Mouse (Mus musculus) ES-E14 (cell line): ENCODE results near the gene Fbxo9.

Experiments
- CHD2 ChIP-seq: IDR thresholded peaks from 2 replicates; pipeline ENCODE4 v1.6.1; 2014; ENCODE audit warnings: mild to moderate bottlenecking, low read depth, low read length, inconsistent platforms
- HCFC1 ChIP-seq: IDR thresholded peaks from 2 replicates; pipeline ENCODE4 v1.6.1; 2012; ENCODE audit warnings: low read length, inconsistent platforms, borderline replicate concordance; ENCODE audit not compliant: insufficient read depth
- ZC3H11A ChIP-seq: IDR thresholded peaks from 2 replicates; pipeline ENCODE4 v1.6.1; 2012; ENCODE audit warnings: low read depth, mild to moderate bottlenecking, inconsistent platforms, low read length, borderline replicate concordance
- ZNF384 ChIP-seq: IDR thresholded peaks from 2 replicates; pipeline ENCODE4 v1.6.1; 2012; ENCODE audit warnings: low read depth, low read length, inconsistent platforms

DNA sequence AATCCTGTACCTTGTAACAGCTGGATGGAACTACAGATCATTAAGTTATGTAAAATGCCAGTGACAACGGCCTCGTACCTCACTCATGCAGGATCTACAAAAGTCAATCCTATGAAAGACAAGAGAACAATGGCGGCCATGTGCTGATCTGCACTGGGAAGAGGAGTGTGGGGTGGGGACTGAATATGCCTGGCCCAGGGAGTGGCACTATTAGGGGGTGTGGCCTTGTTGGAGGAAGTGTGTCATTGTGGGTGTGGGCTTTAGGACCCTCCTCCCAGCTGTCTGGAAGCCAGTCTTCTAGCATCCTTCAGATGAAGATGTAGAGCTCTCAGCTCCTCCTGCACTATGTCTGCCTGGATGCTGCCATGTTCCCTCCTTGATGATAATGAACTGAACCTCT is 18.3 kb downstream of the Fbxo9 start:
- TF ChIP-seq CHD2 (no peak), ZNF384 (no peak), ZC3H11A (no peak), HCFC1 (no peak)
